Mouse (Mus musculus): ENCODE data around the gene Zfyve1.

- no peak for TF ChIP-seq CTCF (IDR thresholded peaks at IDR 0.05; ENCODE audit: insufficient read depth, low read length)
- TF ChIP-seq POLR2A (IDR thresholded peaks at IDR 0.05; ENCODE audit: borderline replicate concordance, extremely low read depth, low read depth, low read length) = no peak
Measured at GRCm38 (mm10) chr12:83521083-83521482, 75.9 kb downstream of the Zfyve1 start.

Measured in lung, adult 2 months (tissue).